Mouse (Mus musculus) lung, embryonic 16.5 days (tissue): ENCODE results near the gene Hells. TPM values are rescaled to one million over a fixed set of nuclear protein-coding genes. Genes with fewer than 3 reads are reported as not detected.

ENCODE experiments used
- ATAC-seq: fragments of 200-750 bp; cut with Nextera tagmentation; 2 replicates; pipeline ENCODE4 v1.8.0; 2017; ENCODE audit warnings: low read depth, mild to moderate bottlenecking, moderate library complexity
- H3K27ac ChIP-seq: fragments of 300-500 bp; sonication (generic); 2 replicates; pipeline ENCODE4 v1.5.1; 2014; ENCODE audit warnings: mild to moderate bottlenecking, control low read depth, low read length
- H3K27me3 ChIP-seq: fragments of 300-500 bp; sonication (generic); 2 replicates; pipeline ENCODE4 v1.6.1; 2014; ENCODE audit warnings: low read depth, low read length, mixed read lengths; ENCODE audit not compliant: control insufficient read depth, insufficient read depth
- H3K36me3 ChIP-seq: fragments of 300-500 bp; sonication (generic); 2 replicates; pipeline ENCODE4 v1.6.1; 2014; ENCODE audit warnings: low read length; ENCODE audit not compliant: control insufficient read depth, insufficient read depth
- H3K4me1 ChIP-seq: fragments of 300-500 bp; sonication (generic); replicated peaks from 2 replicates; pipeline ENCODE4 v1.6.1; 2014; ENCODE audit warnings: low read length, mixed read lengths; ENCODE audit not compliant: control insufficient read depth, insufficient read depth
- H3K4me2 ChIP-seq: fragments of 300-500 bp; sonication (generic); 2 replicates; pipeline ENCODE4 v1.6.1; 2014; ENCODE audit warnings: low read depth, low read length, control low read depth
- H3K4me3 ChIP-seq: fragments of 300-500 bp; sonication (generic); 2 replicates; pipeline ENCODE4 v1.5.1; 2014; ENCODE audit warnings: mild to moderate bottlenecking, low read length, control low read depth
- H3K9ac ChIP-seq: fragments of 300-500 bp; sonication (generic); 2 replicates; pipeline ENCODE4 v1.6.1; 2014; ENCODE audit warnings: low read length, control low read depth
- H3K9me3 ChIP-seq: fragments of 300-500 bp; sonication (generic); 2 replicates; pipeline ENCODE4 v1.6.1; 2016; ENCODE audit warnings: low read length; ENCODE audit not compliant: control insufficient read depth
- WGBS: fragments of 180-500 bp; shearing (Covaris S2); extraction: QIAGEN DNeasy Blood & Tissue Kit; methylation state at CpG from one replicate; pipeline ENCODE4 v1.1.7; 2014; 5-methylcytosine and 5-hydroxymethylcytosine counted together
- microRNA-seq: library from miRNA; unstranded; fragments of <30 nt; microRNA quantifications from one replicate; pipeline ENCODE4, GENCODE M21; 2016
- polyA plus RNA-seq: library from polyadenylated mRNA; unstranded; fragments of >200 nt; fragmentation: Nextera tagmentation; extraction: Ambion mirVana; gene quantifications from 2 replicates; pipeline ENCODE4 v1.2.1, GENCODE M21; 2015

The Hells gene
- polyA plus RNA-seq, 1 experiment from 2014 or later = 47.9 TPM

- H3K27me3 ChIP-seq = no peaks in the 10 kb centered on the region
- H3K4me3 ChIP-seq = no peak overlapping the region
- H3K4me1 ChIP-seq = no peaks in the 10 kb centered on the region
- no peaks in the 10 kb centered on the region for H3K36me3 ChIP-seq
- no peak overlapping the region for H3K27ac ChIP-seq
- 60% methylated on average over 1 of the region's 1 CpGs for WGBS
- no peak overlapping the region for H3K9ac ChIP-seq
- ATAC-seq = no peak
- no peaks in the 10 kb centered on the region for H3K9me3 ChIP-seq
- H3K4me2 ChIP-seq = no peak overlapping the region
These were observed 68.0 kb downstream of the Hells start for GRCm38 (mm10) chr19:38998676-38999075.

DNA sequence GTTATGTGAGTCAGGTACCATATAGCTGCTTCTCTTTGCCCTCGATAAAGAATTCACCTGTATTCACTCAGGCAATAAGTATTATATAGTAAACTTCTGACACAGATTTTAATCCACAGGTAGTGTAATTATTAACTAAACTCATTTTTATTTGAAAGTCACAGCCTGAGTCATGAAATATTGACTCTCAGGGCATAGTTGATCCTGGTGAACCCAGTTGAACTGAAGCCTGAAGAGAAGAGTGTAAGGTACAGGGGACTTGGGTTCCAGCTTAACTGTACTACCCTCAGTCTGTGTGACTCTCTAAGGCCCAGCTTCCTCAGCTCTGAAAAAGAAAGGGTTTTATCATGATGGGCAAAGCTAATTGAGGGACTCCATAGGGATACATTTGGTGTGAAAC is 74.4 kb downstream of the Hells start:
- ATAC-seq = no peak
- Histone ChIP-seq H3K4me2 (no peak overlapping the region), H3K4me3 (no peak overlapping the region), H3K4me1 (no peaks in the 10 kb centered on the region), H3K9me3 (no peaks in the 10 kb centered on the region), H3K9ac (no peak overlapping the region), H3K36me3 (no peaks in the 10 kb centered on the region), H3K27ac (no peak overlapping the region), H3K27me3 (no peaks in the 10 kb centered on the region)
- WGBS = 80% methylated on average over 1 of the region's 1 CpGs

- H3K27ac ChIP-seq = no peak within 1 kb of the TSS
- H3K27me3 ChIP-seq = no peaks in the 10 kb centered on the region
- H3K9ac ChIP-seq = no peak within 1 kb of the TSS
- H3K4me3 ChIP-seq = no peak within 1 kb of the TSS
- ATAC-seq = no peak
- H3K4me1 ChIP-seq = no peaks in the 10 kb centered on the region
- no peaks in the 10 kb centered on the region for H3K9me3 ChIP-seq
- no peak within 1 kb of the TSS for H3K4me2 ChIP-seq
- no peaks in the 10 kb centered on the region for H3K36me3 ChIP-seq
These were observed 76.0 kb downstream of the Hells start, which contains the start of gene Cyp2c55 for GRCm38 (mm10) chr19:39006715-39007114. TSS of gene Cyp2c55 (plus strand) at chr19:39007019.

Small RNA genes lying within 50 kb of the gene (microRNA-seq; reads per million reads assigned to microRNA genes)
- gene Gm23800 = not detected

Other genes starting within 250 kb of the Hells start
- gene Noc3l, start 111.7 kb upstream of the Hells start, polyA plus RNA-seq = 6.6 and 7.3 TPM in 2 replicates
- 2.3 and 2.5 TPM in 2 replicates for gene Tbc1d12, start 94.3 kb upstream of the Hells start, polyA plus RNA-seq
- not detected in 2 replicates for gene Cyp2c55, start 76.1 kb downstream of the Hells start, polyA plus RNA-seq
- not detected in 2 replicates for gene Cyp2c65, start 130.1 kb downstream of the Hells start, polyA plus RNA-seq
- not detected in 2 replicates for gene Cyp2c66, start 183.0 kb downstream of the Hells start, polyA plus RNA-seq